ENCODE assay signal across 21 mouse cellular contexts in genomic region chr14:33361546-33361945, GRCm38 (mm10).
DNase-seq lines count a peak whose midpoint lies in the region; ATAC-seq and TF ChIP-seq lines count a peak whose summit lies in the region.
"Had no signal": no experiment of that assay in that cellular context is flagged by ENCODE, and none has a peak within 500 bp of the region (broad histone marks: within the 10 kb centered on the region; RNA-seq: fewer than 3 reads in every experiment).

No protein-coding gene starts in this region.

- H3K9me3 ChIP-seq in hindbrain, postnatal 0 days (ENCODE audit: low read length), result no peaks in the 10 kb centered on the region
- no peaks in the 10 kb centered on the region for H3K9me3 ChIP-seq in hindbrain, embryonic 16.5 days (ENCODE audit: control insufficient read depth, low read length)
- H3K9me3 ChIP-seq in liver, embryonic 12.5 days (replicated peaks), result no peaks in the 10 kb centered on the region
- H3K9me3 ChIP-seq: embryonic facial prominence, embryonic 12.5 days; forebrain, embryonic 13.5 days; heart, embryonic 15.5 days; kidney, embryonic 15.5 days; limb, embryonic 12.5 days; midbrain, embryonic 12.5 days had no signal

- no peaks in the 10 kb centered on the region for H3K27me3 ChIP-seq in hindbrain, postnatal 0 days (ENCODE audit: insufficient read depth, low read length)
- H3K27me3 ChIP-seq in hindbrain, embryonic 16.5 days (replicated peaks; ENCODE audit: control insufficient read depth, insufficient read depth, low read length), result peaks cover 2% of the 10 kb centered on the region; the same call in 1 of the 2 replicates
- peaks cover 30% of the 10 kb centered on the region for H3K27me3 ChIP-seq in liver, embryonic 12.5 days (replicated peaks)
- H3K27me3 ChIP-seq: embryonic facial prominence, embryonic 12.5 days; forebrain, embryonic 13.5 days; midbrain, embryonic 12.5 days had no signal

- H3K4me3 ChIP-seq in hindbrain, postnatal 0 days (ENCODE audit: low read length), result no peak overlapping the region
- no peak overlapping the region for H3K4me3 ChIP-seq in hindbrain, embryonic 16.5 days (ENCODE audit: low read length)
- no peak overlapping the region for H3K4me3 ChIP-seq in liver, embryonic 12.5 days
- H3K4me3 ChIP-seq: embryonic facial prominence, embryonic 12.5 days; forebrain, embryonic 13.5 days; heart, embryonic 15.5 days; kidney, embryonic 15.5 days; limb, embryonic 12.5 days; midbrain, embryonic 12.5 days; myocyte had no signal

- H3K4me1 ChIP-seq in hindbrain, postnatal 0 days (ENCODE audit: insufficient read depth, low read length), result no peaks in the 10 kb centered on the region
- H3K4me1 ChIP-seq in hindbrain, embryonic 16.5 days (ENCODE audit: control insufficient read depth, insufficient read depth, low read depth, low read length), result no peaks in the 10 kb centered on the region; the same call in 1 of the 2 replicates
- H3K4me1 ChIP-seq in liver, embryonic 12.5 days, result peaks cover 16% of the 10 kb centered on the region

- no peak for DNase-seq in hindbrain, postnatal 0 days (ENCODE audit: low spot score)
- DNase-seq in testis, postnatal 10 days (ENCODE audit: low spot score), result peak; percentile 51
- DNase-seq in testis, postnatal 14 days (ENCODE audit: low spot score), result no peak
- no peak for DNase-seq in kidney, adult 9 months
- DNase-seq: adrenal gland, postnatal 10 days; cerebellum, postnatal 14 days; heart, adult 18-20 months; lung, embryonic 14.5 days; thymus, adult 2 months had no signal

- ATAC-seq in hindbrain, postnatal 0 days, result 0 out of 2 replicates have a peak, but pooled peaks have one; percentile 10
- no peak for ATAC-seq in hindbrain, embryonic 16.5 days
- ATAC-seq in liver, embryonic 12.5 days, result 0 out of 2 replicates have a peak, but pooled peaks have one; percentile 24
- ATAC-seq in monocyte, adult 5-6 weeks (replicated peaks; ENCODE audit: insufficient number of reproducible peaks, low FRiP score, low TSS enrichment, poor library complexity, severe bottlenecking), result no peak
- ATAC-seq: forebrain, embryonic 13.5 days; inflammation-experienced regulatory T-cells, adult 6 months had no signal

- no peak for TF ChIP-seq CTCF in hindbrain, postnatal 0 days (IDR thresholded peaks at IDR 0.05; ENCODE audit: low read depth)

- H3K36me3 ChIP-seq in hindbrain, postnatal 0 days (ENCODE audit: insufficient read depth, low read length), result no peaks in the 10 kb centered on the region
- H3K36me3 ChIP-seq in hindbrain, embryonic 16.5 days (ENCODE audit: control insufficient read depth, insufficient read depth, low read length), result no peaks in the 10 kb centered on the region
- H3K36me3 ChIP-seq in liver, embryonic 12.5 days, result 0 out of 2 replicates have a peak, but pooled peaks cover 5% of the 10 kb centered on the region
- H3K36me3 ChIP-seq: embryonic facial prominence, embryonic 12.5 days; heart, embryonic 15.5 days; kidney, embryonic 15.5 days; limb, embryonic 12.5 days; midbrain, embryonic 12.5 days had no signal

- 61% methylated on average over 4 of the region's 4 CpGs for WGBS in hindbrain, postnatal 0 days
- WGBS in hindbrain, embryonic 16.5 days, result 72% methylated on average over 4 of the region's 4 CpGs
- WGBS in liver, embryonic 12.5 days (ENCODE audit: insufficient replicate concordance), result 26% methylated on average over 2 of the region's 4 CpGs

- no peak overlapping the region for H3K4me2 ChIP-seq in hindbrain, postnatal 0 days (ENCODE audit: low read depth, low read length)
- no peak overlapping the region for H3K4me2 ChIP-seq in hindbrain, embryonic 16.5 days (ENCODE audit: low read length)
- peak overlapping the region; percentile 40; the same call in 1 of the 2 replicates for H3K4me2 ChIP-seq in liver, embryonic 12.5 days
- H3K4me2 ChIP-seq: embryonic facial prominence, embryonic 12.5 days; forebrain, embryonic 13.5 days; kidney, embryonic 15.5 days; limb, embryonic 12.5 days; midbrain, embryonic 12.5 days had no signal

- H3K9ac ChIP-seq in hindbrain, postnatal 0 days (replicated peaks; ENCODE audit: low read length), result no peak overlapping the region
- H3K9ac ChIP-seq in hindbrain, embryonic 16.5 days (ENCODE audit: low read depth, low read length), result no peak overlapping the region
- H3K9ac ChIP-seq in liver, embryonic 12.5 days, result no peak overlapping the region
- H3K9ac ChIP-seq: embryonic facial prominence, embryonic 12.5 days; forebrain, embryonic 13.5 days; heart, embryonic 15.5 days; kidney, embryonic 15.5 days; limb, embryonic 12.5 days; lung, embryonic 14.5 days; midbrain, embryonic 12.5 days had no signal

- no peak overlapping the region for H3K27ac ChIP-seq in hindbrain, postnatal 0 days
- no peak overlapping the region for H3K27ac ChIP-seq in hindbrain, embryonic 16.5 days (ENCODE audit: low read depth, low read length)
- no peak overlapping the region for H3K27ac ChIP-seq in liver, embryonic 12.5 days
- H3K27ac ChIP-seq: embryonic facial prominence, embryonic 12.5 days; forebrain, embryonic 13.5 days; heart, embryonic 15.5 days; kidney, embryonic 15.5 days; limb, embryonic 12.5 days; macrophage; midbrain, embryonic 12.5 days had no signal

Comparison
In these comparisons a context has a peak if more than half of its experiments do, and no peak if none do; other contexts are left out.
1. ATAC-seq: peak in hindbrain, postnatal 0 days (single experiment) and liver, embryonic 12.5 days (single experiment); none in hindbrain, embryonic 16.5 days (single experiment) and monocyte, adult 5-6 weeks (single experiment).